Mouse (Mus musculus) midbrain, embryonic 14.5 days (tissue): Measurements from ENCODE around the gene Hcrtr2. TPM values are rescaled to one million over a fixed set of nuclear protein-coding genes. Genes with fewer than 3 reads are reported as not detected.
A peak's percentile ranks its signal among the peaks of the same experiment; 100 is the strongest.

Experiments
- ATAC-seq: fragments of 200-750 bp; cut with Nextera tagmentation; 2 replicates; pipeline ENCODE4 v1.8.0; 2017; ENCODE audit warnings: moderate number of reproducible peaks, moderate library complexity; ENCODE audit not compliant: low FRiP score, low TSS enrichment
- DNase-seq: peaks from one replicate; pipeline ENCODE4 v3.0.0-alpha.2; 2015
- H3K27ac ChIP-seq: fragments of 300-500 bp; sonication (generic); replicated peaks from 2 replicates; pipeline ENCODE4 v1.5.1; 2014; ENCODE audit warnings: mild to moderate bottlenecking, low read depth, low read length, moderate library complexity
- H3K27me3 ChIP-seq: fragments of 300-500 bp; sonication (generic); 2 replicates; pipeline ENCODE4 v1.6.1; 2014; ENCODE audit warnings: low read length, control low read depth, mixed read lengths; ENCODE audit not compliant: control insufficient read depth, insufficient read depth
- H3K36me3 ChIP-seq: fragments of 300-500 bp; sonication (generic); 2 replicates; pipeline ENCODE4 v1.6.1; 2014; ENCODE audit warnings: low read length, control low read depth; ENCODE audit not compliant: control insufficient read depth, insufficient read depth
- H3K4me1 ChIP-seq: fragments of 300-500 bp; sonication (generic); 2 replicates; pipeline ENCODE4 v1.6.1; 2014; ENCODE audit warnings: mild to moderate bottlenecking, antibody characterized with exemption, low read length, control low read depth; ENCODE audit not compliant: control insufficient read depth, insufficient read depth
- H3K4me2 ChIP-seq: fragments of 300-500 bp; sonication (generic); 2 replicates; pipeline ENCODE4 v1.6.1; 2014; ENCODE audit warnings: mild to moderate bottlenecking, low read length, moderate library complexity
- H3K4me3 ChIP-seq: fragments of 300-500 bp; sonication (generic); replicated peaks from 2 replicates; pipeline ENCODE4 v1.5.1; 2014; ENCODE audit warnings: low read depth, low read length
- H3K9ac ChIP-seq: fragments of 300-500 bp; sonication (generic); replicated peaks from 2 replicates; pipeline ENCODE4 v1.6.1; 2014; ENCODE audit warnings: mild to moderate bottlenecking, low read length, moderate library complexity
- H3K9me3 ChIP-seq: fragments of 300-500 bp; sonication (generic); 2 replicates; pipeline ENCODE4 v1.6.1; 2016; ENCODE audit warnings: low read length, control low read depth, mixed read lengths; ENCODE audit not compliant: control insufficient read depth
- WGBS: fragments of 180-500 bp; shearing (Covaris S2); extraction: QIAGEN DNeasy Blood & Tissue Kit; methylation state at CpG from one replicate; pipeline ENCODE4 v1.1.7; 2014; 5-methylcytosine and 5-hydroxymethylcytosine counted together
- polyA plus RNA-seq: library from polyadenylated mRNA; unstranded; fragments of >200 nt; fragmentation: Nextera tagmentation; extraction: Ambion mirVana; gene quantifications from 2 replicates; pipeline ENCODE4 v1.2.1, GENCODE M21; 2014

The Hcrtr2 gene
- polyA plus RNA-seq: 6.2 and 7.6 TPM in 2 replicates

DNA sequence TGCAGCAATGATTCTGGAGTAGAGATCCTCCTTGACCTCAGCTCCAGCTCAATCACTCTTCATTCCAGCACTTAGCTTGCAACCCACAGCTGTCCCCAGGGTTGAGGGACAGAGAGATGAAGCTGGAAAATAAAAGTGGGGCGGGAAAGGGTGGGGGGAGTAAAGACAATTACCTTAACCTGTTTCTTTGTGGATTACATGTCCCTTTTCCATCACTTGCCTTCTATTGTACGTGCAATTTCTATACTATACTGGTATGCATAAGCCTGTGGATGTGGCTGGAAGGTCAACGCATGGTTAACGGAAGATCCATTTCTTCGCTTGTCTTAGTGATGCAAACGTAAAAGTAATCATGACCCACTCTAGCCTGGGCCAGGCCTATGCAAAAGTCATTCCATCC is at the start of gene Hcrtr2:
Gene Hcrtr2, minus strand, starts transcription at position 101 of the 400 bp plus-strand sequence.
- Histone ChIP-seq H3K4me2 (peak within 1 kb of the TSS; percentile 65), H3K27me3 (peaks cover 9% of the 10 kb centered on the region; the same call in 1 of the 2 replicates), H3K9ac (peak within 1 kb of the TSS; percentile 38), H3K36me3 (no peaks in the 10 kb centered on the region), H3K4me1 (peaks cover 3% of the 10 kb centered on the region; the same call in 1 of the 2 replicates), H3K9me3 (no peaks in the 10 kb centered on the region), H3K27ac (peak within 1 kb of the TSS; percentile 42), H3K4me3 (peak within 1 kb of the TSS; percentile 47)
- ATAC-seq (0 out of 2 replicates have a peak, but pooled peaks have one; percentile 49), DNase-seq (peak; percentile 1)
- 76% methylated on average over 6 of the region's 6 CpGs for WGBS

DNA sequence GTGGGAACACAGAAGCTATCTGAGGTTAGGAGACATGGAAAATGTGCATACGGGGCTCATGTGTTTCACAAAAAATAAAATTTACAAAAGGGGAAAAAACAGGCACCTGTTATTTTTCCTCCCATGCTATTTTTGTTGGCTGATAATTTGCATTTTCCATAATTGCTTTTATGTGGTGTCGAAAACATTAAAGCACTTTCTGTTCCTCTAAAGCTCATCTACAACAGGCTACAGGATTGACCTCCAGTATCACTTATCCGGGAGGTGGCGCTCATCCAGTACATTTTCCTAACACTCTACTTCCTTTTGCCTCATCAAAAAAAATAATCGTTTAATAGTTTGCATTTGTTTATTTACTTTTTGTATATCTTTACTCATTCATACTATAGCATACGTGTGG is 41.2 kb upstream of the Hcrtr2 start:
- no peaks in the 10 kb centered on the region for H3K4me1 ChIP-seq
- no peaks in the 10 kb centered on the region for H3K36me3 ChIP-seq
- H3K4me3 ChIP-seq: no peak overlapping the region
- H3K9me3 ChIP-seq: no peaks in the 10 kb centered on the region
- no peak overlapping the region for H3K27ac ChIP-seq
- no peaks in the 10 kb centered on the region for H3K27me3 ChIP-seq
- 90% methylated on average over 6 of the region's 6 CpGs for WGBS
- no peak for ATAC-seq
- H3K9ac ChIP-seq: no peak overlapping the region
- no peak for DNase-seq
- no peak overlapping the region for H3K4me2 ChIP-seq

DNA sequence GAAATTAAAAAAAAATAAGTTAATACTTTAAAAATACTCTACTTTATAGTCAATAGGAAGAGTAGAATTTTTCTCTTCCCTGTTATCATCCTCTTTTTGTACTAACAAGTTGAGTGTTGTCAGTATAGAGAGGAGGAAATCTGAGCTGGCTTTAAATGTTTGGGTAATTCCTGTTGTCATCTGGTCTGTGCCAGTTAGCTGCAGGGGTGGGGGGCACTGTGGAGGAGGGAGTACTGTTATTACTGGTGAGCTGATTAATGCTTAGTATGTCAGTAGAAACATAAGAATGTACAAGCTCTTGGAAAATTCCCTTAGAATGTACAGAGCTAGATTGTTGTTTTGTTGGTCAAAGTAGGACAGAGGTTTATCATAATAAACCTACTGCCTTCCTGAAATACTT is 36.7 kb upstream of the Hcrtr2 start:
- Histone ChIP-seq H3K27me3 (no peaks in the 10 kb centered on the region), H3K9ac (no peak overlapping the region), H3K27ac (no peak overlapping the region), H3K36me3 (no peaks in the 10 kb centered on the region), H3K4me2 (no peak overlapping the region), H3K9me3 (no peaks in the 10 kb centered on the region), H3K4me1 (no peaks in the 10 kb centered on the region), H3K4me3 (no peak overlapping the region)
- ATAC-seq (no peak), DNase-seq (no peak)

DNA sequence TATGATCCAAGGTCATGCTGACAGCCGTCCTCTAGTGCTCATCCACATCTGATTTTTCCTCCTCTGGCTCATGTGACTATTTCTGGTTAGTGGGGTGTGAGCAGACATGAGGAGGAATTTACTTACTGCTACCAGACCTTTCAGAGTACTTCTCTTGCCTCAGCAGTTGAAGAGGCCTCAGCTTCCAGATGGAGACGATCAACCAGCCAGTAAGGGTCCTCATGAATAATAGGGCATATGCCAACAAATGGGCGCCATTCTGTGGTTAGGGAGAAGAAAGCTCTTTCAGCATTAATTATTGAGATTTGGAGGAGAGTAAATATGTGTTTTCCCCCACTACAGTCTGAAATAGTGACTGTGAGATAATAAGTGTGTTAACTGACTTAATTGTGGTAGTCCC is 28.7 kb upstream of the Hcrtr2 start:
- Histone ChIP-seq H3K27me3 (no peaks in the 10 kb centered on the region), H3K4me3 (no peak overlapping the region), H3K9ac (no peak overlapping the region), H3K4me2 (no peak overlapping the region), H3K27ac (no peak overlapping the region), H3K9me3 (no peaks in the 10 kb centered on the region), H3K36me3 (no peaks in the 10 kb centered on the region), H3K4me1 (no peaks in the 10 kb centered on the region)
- no peak for DNase-seq
- WGBS: 74% methylated on average over 3 of the region's 3 CpGs
- ATAC-seq: no peak

DNA sequence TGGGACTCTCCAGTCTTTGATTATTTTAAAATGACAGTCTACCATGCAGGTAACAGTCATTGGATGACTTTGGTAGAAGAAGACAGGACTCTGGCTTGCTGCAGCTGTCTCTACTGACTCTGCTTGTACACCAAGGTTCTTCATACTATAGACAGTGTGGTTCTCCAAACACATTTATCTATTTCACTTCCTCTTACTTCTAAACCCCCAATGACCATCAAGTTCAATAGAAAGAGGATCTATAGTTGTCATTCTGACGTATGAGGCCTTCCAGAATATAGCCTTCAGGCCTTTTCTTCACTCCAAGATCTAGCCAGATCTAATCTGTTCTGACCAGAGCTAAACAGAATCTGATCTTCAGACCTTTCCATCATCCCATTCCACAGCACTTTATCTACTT is 23.6 kb upstream of the Hcrtr2 start:
- WGBS: 93% methylated on average over 1 of the region's 1 CpGs
- no peak for DNase-seq

DNA sequence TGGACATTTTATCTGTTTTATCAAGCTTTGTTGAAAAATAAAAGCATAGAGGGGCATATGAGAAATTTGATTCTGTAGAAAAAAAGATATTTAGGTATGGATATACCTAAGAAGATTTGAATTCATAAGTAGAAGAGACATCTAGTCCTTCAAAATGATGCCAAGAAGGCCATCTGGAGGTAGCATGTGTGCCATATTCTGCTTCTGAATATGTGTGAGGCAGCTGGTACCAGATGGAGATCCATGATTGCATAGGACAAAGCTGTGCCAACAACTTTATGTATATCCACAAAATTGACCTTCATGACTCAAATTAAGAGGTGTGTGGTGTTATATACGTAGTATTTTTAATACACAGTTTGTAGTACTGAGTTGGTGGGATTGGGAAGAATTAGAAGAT is 7.4 kb upstream of the Hcrtr2 start:
- H3K4me2 ChIP-seq: no peak overlapping the region
- H3K9ac ChIP-seq: no peak overlapping the region
- WGBS: 78% methylated on average over 1 of the region's 1 CpGs
- ATAC-seq (no peak), DNase-seq (no peak)
- no peaks in the 10 kb centered on the region for H3K4me1 ChIP-seq
- no peaks in the 10 kb centered on the region for H3K27me3 ChIP-seq
- H3K9me3 ChIP-seq: no peaks in the 10 kb centered on the region
- H3K27ac ChIP-seq: no peak overlapping the region
- H3K4me3 ChIP-seq: no peak overlapping the region
- H3K36me3 ChIP-seq: no peaks in the 10 kb centered on the region

More for the DNA sequence above, 23.6 kb upstream of the Hcrtr2 start:
- H3K4me2 ChIP-seq: no peak overlapping the region
- no peak for ATAC-seq
- H3K9me3 ChIP-seq: no peaks in the 10 kb centered on the region
- no peaks in the 10 kb centered on the region for H3K4me1 ChIP-seq
- no peaks in the 10 kb centered on the region for H3K27me3 ChIP-seq
- H3K27ac ChIP-seq: no peak overlapping the region
- H3K9ac ChIP-seq: no peak overlapping the region
- H3K36me3 ChIP-seq: no peaks in the 10 kb centered on the region
- H3K4me3 ChIP-seq: no peak overlapping the region

DNA sequence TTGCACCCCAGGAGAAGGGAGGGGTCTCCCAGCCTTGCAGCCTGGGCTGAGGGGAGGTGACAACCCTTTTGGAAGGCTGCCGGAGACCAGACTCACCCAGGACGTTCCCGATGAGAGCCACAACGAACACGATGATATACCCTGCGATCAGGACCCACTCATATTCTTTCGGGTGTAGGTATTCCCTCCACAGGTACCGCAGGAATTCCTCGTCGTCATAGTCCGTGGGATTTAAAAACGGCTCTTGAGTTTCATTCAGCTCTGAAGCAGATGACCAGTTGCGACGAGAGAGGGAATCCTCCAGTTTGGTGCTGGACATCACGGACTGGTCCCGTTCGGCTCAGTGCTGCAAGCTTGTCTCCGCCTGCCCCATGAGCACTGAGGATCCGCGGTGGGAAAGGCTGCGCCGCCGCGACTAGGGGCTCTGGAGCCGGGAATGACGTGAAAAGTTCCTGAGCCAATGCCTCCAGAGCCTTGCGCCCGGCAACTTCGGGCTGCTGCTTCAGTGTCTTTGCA is 412 bp downstream of the Hcrtr2 start:
- Histone ChIP-seq H3K4me2 (peak overlapping the region; percentile 65), H3K27ac (peak overlapping the region; percentile 42), H3K27me3 (peaks cover 9% of the 10 kb centered on the region; the same call in 1 of the 2 replicates), H3K9me3 (no peaks in the 10 kb centered on the region), H3K4me3 (peak overlapping the region; percentile 47), H3K9ac (peak overlapping the region; percentile 38), H3K4me1 (peaks cover 3% of the 10 kb centered on the region; the same call in 1 of the 2 replicates), H3K36me3 (no peaks in the 10 kb centered on the region)
- WGBS: under 1% methylated on average over 29 of the region's 29 CpGs
- DNase-seq (peak; percentile 83), ATAC-seq (peak; percentile 76; the same call in 1 of the 2 replicates)

DNA sequence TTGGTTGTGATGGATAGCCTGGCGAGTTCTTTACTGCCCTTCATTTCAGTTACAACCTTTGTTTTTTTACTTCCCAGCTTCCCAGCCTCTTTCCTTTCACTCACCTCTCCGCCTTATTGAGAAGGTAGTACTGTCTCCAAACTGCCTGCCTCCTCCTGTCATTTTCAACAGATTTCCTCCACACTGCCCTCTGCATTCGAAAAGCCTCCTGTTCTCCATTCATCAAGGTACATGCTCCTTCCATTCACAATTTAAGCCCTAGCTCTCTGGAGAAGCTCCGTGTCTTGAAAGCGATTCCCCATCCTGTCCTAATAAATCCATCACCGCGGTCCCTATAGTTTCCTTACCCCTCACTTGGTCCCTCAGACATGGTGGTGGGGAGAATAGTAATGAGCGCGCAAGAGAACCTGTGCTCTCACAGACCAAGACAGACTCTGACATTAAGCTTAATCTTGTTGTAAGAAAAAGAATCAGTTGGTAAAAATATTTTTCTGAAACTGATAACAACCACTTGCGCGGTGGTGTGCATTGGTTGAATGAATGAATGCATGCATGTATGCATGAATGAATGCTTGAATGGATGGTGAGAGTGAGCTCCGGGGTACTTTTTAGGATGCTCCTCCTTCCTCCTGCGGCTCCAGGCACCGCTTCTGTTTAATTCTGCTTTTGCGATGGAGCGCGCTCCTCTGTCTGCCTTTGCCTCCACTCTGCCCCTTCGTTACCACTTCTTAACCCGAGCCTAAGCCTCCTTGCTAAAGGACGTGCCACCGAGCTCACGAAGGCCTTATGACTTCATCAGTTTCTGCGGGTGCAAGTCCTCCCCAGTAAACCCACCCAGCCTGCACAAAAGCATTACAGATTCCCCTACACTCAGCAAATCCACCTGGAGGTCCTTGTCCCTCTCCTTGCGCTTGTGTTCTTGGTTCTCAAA is 1.3 kb downstream of the Hcrtr2 start:
- H3K36me3 ChIP-seq: no peaks in the 10 kb centered on the region
- peaks cover 9% of the 10 kb centered on the region; the same call in 1 of the 2 replicates for H3K27me3 ChIP-seq
- 5% methylated on average over 24 of the region's 24 CpGs for WGBS
- DNase-seq (peak; percentile 61), ATAC-seq (peak; percentile 48; the same call in 1 of the 2 replicates)
- peak overlapping the region; percentile 47 for H3K4me3 ChIP-seq
- peak overlapping the region; percentile 38 for H3K9ac ChIP-seq
- peaks cover 3% of the 10 kb centered on the region; the same call in 1 of the 2 replicates for H3K4me1 ChIP-seq
- H3K4me2 ChIP-seq: peak overlapping the region; percentile 65
- H3K9me3 ChIP-seq: no peaks in the 10 kb centered on the region
- peak overlapping the region; percentile 42; the same call in 1 of the 2 replicates for H3K27ac ChIP-seq
